Mouse (Mus musculus): Measurements from ENCODE around the gene Nxf1.
"Not testable (repeated sequence)": the region's sequence is repeated elsewhere in the genome, so short reads cannot be mapped to it uniquely, and the experiment has no call there.

Nxf1 gene

GRCm38 (mm10) chr19:8756635-8757387 is at the start of gene Nxf1:
Nxf1 (plus strand) TSS chr19:8757073.
- DNase-seq (ENCODE audit: low spot score), result peak; percentile 96

GRCm38 (mm10) chr19:8708954-8709353 is 47.9 kb upstream of the Nxf1 start:
- DNase-seq (ENCODE audit: low spot score), result no peak

DNA sequence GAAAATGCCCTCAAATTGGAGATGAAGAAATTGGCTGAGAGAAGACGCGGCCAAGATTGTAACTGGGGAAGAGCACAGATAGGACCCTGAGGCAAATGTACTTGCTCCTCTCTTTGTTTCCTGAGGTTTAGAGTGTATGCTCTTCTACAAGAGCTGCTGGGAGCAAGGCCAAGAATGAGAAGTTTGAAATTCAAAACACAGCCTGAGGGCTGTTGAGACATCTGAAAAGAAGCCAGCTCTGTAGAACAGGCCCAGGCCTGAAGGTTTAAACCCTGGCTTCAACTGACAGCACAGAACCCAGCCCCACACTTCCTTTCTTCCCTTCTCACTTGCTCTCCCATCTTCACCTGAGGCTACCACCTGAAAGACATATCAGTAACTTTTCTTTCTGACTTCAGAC is 46.8 kb upstream of the Nxf1 start:
- no peak for DNase-seq (ENCODE audit: low spot score)

- no peak for DNase-seq (ENCODE audit: low spot score)
Measured at GRCm38 (mm10) chr19:8711506-8711905, 45.4 kb upstream of the Nxf1 start.

DNA sequence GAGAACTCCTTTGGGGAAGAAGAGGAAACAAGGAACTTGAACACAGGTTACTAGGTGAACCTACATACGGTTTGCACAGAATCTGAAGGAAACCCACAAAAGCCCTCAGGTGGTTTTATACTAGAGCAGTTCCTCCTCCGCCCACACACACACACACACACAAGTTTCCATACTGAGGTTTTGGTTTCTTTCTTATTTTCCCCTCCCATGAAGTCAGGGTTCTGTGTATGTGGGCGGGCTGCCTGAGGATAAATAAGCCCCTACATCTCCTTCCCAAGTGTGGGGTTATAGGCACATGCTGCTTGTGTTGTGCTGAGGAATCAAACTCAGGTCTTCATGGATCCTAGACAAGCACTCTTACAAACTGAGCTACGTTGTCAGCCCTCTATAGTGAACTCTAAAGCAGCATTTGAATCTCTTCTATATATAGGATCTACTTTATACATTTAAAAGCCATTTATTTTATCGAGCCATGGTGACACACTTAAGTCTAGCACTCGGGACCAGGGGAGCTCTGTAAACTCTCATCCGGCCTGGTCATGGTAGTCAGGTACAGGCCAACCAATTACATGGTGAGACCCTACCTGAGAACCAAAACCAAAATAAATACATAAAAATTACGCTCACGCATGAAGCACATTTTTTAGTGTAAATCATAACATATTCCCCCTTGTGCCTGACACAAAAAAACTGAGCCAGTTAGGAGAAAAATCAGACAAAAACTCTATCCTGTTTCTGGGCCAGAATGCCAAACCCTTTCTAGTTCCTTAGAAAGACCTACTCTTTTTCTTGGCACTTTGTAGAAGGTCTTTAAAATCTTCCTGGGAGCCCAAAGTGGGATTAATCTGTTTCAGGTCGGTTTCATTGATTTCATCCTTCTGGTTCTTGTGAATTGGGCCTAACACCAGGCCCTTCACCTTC is 44.7 kb upstream of the Nxf1 start:
- DNase-seq (ENCODE audit: low spot score), result no peak

GRCm38 (mm10) chr19:8712870-8713305 is 44.0 kb upstream of the Nxf1 start:
- peak; percentile 83 for DNase-seq (ENCODE audit: low spot score)

DNA sequence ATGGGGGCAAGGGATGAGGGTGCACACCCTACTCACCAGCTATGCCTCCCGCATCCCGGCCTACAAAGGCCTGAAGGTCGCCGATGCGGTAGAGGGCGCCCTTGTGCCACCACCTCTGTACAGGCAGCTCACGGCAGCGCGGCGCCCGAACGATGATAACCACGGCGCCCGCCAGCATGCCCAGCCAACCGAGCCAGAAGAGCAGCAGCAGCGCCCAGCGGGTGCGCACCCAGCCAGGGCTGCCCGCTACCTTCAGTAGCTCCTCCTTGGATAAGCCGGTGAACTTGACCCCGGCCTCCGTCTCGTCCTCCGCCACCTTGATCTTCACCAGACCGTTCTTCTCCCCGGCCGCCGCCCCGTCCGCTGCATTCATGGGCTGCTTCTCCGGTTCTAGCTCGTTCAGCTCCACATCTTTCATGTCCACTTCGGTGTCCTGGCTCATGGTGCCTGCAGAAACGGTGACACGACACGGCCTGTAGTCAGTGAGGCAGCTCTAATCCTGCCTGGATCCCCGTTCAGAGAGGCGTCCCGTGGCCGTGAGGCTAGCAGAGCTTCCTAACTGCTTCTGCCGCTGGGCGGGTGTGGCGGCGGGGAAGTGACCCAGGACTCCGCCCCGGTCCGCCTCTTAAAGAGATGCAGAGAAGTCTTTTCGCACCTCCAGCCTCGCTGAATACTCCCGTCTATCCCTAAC is 43.4 kb upstream of the Nxf1 start:
- DNase-seq (ENCODE audit: low spot score), result peak; percentile 93

GRCm38 (mm10) chr19:8713997-8714652 is 42.7 kb upstream of the Nxf1 start:
- no peak for DNase-seq (ENCODE audit: low spot score)

DNA sequence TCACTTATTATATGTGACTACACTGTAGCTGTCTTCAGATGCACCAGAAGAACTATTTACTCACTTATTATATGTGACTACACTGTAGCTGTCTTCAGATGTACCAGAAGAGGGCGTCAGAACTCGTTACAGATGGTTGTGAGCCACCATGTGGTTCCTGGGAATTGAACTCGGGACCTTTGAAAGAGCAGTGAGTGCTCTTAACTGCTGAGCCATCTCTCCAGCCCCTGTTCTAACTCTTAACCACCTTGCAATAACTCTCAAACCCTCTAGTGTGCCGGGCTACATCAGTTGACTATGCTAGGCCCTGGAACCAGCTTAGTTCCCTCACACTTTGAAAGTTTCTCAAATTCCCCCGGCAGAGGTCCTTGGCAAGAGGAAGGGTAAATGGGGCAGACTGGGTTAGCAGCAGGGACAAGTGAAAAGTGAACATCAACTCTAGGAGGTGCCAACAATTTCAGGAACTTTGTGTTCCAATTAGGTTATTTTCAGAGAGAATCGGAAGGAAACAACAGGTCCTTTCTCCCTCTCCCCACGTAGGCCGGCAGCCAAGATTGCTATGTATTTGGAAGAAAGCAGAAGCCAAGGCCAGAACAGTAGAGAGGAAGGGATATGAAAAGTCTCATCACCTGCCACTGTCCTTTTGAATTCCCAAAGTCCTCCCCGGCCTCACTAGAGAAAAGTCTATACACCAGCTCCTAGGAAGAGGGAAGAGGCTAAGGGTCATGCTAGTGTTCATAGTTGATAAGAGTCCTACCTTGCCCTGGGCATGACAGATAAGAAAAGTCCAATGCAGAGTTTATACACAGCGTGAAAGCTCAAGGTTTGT is 42.0 kb upstream of the Nxf1 start:
- DNase-seq (ENCODE audit: low spot score), result no peak

DNA sequence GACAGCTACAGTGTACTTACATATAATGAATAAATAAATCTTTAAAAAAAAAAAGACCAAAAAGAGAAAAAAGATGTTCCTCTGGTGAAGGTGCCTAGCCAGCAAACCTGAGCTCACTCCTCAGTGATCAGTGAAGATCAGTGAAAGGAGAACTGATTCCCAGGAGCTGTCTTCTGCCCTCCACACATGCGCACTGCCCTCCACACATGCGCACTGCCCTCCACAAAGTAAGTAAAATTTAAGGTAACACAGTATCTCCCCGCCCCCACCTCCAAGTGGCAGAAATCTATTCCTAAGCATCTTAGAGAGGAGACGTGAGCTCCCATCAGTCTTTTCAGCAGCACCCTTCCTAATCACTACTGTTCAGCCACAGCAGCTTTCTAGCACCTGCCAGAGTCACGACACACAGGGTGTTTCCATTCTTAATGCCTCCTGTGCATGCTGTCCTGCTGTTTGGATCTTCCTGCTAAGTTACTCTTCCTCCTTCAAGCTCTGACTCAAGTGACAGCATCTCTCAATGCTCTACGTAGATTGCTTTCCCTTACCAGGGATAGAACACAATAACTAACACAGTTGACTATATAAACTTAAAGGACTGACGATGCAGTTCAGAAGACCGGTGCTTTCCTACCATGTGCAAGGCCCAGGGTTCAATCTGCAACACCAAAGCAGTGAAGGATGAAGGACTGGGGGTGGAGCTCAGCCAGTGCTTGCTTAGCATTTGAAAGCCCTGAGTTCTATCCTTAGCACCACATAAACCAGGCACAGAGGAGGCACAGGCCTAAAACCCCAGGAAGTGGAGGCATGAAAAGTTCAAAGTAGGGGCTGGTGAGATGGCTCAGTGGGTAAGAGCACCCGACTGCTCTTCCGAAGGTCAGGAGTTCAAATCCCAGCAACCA is 40.8 kb upstream of the Nxf1 start:
- DNase-seq (ENCODE audit: low spot score), result no peak

GRCm38 (mm10) chr19:8716767-8717475 is 40.0 kb upstream of the Nxf1 start:
- no peak for DNase-seq (ENCODE audit: low spot score)

DNA sequence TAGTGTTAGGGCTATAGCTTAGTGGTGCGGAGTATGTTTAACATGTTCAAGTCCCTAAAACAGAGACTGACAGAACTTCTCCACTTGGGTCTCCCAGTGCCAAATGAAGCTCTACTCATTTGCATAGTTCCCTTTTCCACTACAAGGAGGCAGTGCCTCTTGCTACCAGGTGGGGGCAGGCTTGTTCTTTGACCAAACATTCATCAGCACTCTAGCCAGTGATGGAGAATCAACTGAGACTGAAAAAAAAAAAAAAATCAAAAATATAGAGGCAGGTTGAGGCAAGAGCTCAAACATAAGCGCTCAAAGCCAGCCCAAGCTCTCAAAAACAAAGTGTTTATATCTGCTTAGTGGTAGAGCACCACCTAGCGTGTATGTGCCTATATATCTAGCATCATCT is 38.5 kb upstream of the Nxf1 start:
- peak; percentile 82 for DNase-seq (ENCODE audit: low spot score)

DNA sequence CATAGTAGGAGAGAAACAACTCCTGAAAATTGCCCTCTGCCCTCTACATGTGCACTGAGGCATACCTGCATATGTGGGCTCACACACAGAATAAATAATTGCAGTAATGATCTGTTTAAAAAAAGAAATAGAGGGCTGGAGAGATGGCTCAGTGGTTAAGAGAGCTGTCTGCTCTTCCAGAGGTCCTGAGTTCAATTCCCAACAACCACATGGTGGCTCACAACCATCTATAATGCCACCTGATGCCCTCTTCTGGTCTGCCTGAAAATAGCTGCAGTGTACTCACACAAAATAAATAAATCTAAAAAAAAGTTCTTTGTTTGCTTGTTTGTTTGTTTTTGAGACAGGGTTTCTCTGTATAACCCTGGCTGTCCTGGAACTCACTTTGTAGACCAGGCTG is 37.8 kb upstream of the Nxf1 start:
- not testable (repeated sequence) for DNase-seq (ENCODE audit: low spot score)

DNA sequence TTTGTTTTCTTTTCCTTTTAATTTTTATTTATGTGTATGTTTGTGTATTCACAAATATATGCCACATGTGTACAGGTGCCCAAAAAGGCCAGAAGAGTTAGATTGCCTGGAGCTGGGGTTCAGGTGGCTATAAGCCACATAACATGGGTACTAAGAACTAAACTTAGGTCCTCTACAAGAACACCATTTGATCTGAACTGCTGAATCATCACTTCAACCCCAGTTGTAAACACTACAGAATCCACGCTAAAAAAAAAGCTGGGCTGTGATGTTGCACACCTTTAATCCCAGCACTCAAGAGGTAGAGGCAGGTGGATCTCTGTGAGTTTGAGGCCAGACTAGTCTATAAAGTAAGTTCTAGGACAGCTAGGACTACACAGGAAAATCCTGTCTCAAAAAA is 35.5 kb upstream of the Nxf1 start:
- no peak for DNase-seq (ENCODE audit: low spot score)

- no peak for DNase-seq (ENCODE audit: low spot score)
Measured at GRCm38 (mm10) chr19:8722021-8722420, 34.9 kb upstream of the Nxf1 start.

DNA sequence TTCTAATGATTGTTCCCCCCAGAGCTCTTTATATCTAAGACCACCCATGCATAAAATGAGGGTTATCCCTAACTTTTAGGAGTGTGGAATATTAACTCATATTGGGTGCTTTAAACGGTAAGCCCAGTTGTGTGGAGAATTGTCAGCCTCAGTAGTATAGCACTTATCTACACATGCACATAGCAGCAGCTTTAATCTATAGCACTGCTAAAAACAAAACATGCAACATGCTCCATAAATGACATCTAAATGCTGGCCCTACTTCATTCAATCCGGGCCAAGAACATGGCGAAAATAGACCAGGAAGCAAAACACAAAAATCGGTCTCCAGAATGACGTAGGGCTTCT is 34.3 kb upstream of the Nxf1 start:
- DNase-seq (ENCODE audit: low spot score), result no peak

DNA sequence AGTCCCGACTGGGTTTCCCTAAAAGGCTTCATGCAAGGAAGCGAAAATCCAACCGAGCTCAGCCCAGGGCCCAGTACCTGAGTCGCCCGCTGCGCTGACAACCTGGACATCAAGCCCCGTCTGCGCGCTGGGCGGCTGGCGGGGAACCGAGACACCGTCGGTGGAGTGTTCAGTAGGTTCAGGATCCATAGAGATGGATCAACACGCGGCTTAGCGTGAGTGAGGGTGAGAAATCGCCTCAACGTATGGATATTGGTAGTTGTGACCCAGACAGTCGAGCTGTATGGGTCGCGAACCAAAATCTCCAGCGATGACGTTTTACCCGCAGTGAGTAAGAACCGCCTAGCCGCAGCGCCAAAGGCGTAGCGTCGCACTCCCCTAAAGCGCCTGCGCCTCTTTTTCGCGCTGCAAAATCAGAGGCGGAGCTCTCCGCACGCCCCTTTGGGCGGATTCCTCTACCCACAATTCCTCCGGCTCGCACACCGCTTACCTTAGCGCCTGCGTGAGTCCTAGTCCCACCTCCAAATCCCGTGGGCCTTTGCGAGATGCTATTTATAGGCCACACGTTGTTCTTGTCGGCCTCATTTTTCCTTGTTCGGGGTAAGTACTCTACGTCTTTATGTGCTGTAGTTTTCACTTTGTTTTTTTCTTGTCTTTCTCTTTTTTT is 33.8 kb upstream of the Nxf1 start, which contains the start of gene Slc3a2:
Slc3a2 (minus strand) TSS at position 463 of the 667 bp plus-strand sequence.
- peak; percentile 98 for DNase-seq (ENCODE audit: low spot score)

DNA sequence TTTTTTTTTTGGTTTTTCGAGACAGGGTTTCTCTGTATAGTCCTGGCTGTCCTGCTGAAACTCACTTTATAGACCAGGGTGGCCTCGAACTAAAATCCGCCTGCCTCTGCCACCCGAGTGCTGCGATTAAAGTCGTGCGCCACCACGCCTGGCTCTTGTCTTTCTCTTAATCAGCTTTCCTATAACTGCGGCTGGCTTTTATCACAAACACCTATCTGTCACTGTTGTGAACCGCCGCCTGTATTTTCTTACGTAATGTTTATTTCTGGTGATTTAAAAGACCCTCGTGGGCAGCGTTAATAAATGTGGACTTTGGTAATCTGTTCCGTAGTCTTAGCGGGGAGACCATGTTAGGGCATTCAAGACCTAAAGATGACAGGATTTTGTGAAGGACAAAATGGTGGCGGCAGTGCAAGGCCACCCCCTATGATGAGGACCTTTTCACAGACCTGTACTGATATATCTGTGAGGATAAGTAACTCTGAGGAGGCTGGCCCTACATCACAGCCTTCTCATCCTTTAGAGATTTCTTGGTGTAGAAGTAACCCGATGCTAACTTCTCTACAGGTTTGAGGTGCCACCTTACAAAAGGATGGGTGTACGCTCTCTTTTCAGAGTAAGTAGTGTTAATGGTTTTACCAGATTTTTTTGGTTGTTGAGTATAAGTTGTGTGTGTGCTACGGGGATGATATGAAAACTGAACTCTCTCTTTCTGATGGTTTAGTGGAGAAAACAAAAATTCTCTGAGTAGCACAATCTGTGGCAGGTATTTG is 33.1 kb upstream of the Nxf1 start:
- DNase-seq (ENCODE audit: low spot score), result no peak
